Mouse (Mus musculus): ENCODE measurements around the gene Gm21746. TPM values are rescaled to one million over a fixed set of nuclear protein-coding genes. Genes with fewer than 3 reads are reported as not detected.

Gene Gm21746
- polyA plus RNA-seq (2012; rRNA removed), result not detected in 2 replicates

DNA sequence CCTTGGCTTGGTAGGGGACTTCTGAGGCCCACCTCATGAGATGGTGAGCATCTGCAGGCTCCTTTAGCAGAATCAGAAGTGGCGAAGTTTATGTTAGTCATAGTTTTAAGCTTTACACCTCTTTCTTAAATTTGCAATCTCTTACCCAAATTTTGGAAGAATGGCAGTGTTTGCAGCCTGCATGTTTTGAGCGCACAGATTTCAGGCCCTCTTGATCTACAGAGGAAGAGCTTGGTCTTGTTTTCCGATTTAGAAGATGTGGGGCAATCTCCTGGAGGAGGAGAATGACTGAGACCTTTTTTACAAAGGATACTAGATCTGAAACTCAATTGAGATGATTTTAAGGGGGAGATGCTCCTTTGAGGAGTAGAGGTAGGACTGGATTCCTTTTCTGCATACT lies at the start of gene Gm21746:
Gene Gm21746, minus strand, starts transcription at position 101 of the 400 bp plus-strand sequence.

DNA sequence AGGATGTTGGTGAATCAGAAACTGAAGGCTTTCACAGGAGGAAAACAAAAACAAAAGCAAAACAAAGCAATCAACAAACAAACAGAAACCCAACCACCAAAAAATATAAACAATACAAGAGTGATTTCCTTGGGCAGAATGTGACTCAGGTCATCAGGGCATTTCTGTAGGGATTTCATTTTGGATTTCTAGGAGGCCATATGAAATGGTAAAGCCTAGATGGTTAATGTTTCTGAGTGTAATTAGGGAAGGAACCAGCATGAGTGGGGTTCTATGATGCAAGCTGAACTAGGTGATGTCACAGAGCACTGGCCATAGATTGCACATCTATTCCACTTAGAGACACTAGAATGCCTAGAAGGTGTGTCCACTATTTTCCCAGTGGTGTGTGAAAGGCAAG lies 29.0 kb upstream of the Gm21746 start, which contains the start of gene Gm20873:
Gene Gm20873, plus strand, starts transcription at position 301 of the 400 bp plus-strand sequence.

Other genes starting within 250 kb of the Gm21746 start
- not detected in 2 replicates for gene Gm20873, start 29.1 kb upstream of the Gm21746 start, polyA plus RNA-seq (2012; rRNA removed)

Measured in central nervous system, embryonic 14 days (tissue).